Mouse (Mus musculus) liver, embryonic 14.5 days (tissue): ENCODE data around the gene Ndufs2.

ENCODE experiments used
- CTCF ChIP-seq: IDR thresholded peaks from 2 replicates; pipeline ENCODE4 v1.5.1; 2016; ENCODE audit warnings: antibody characterized with exemption, low read depth, control low read depth
- EP300 ChIP-seq: IDR thresholded peaks from 2 replicates; pipeline ENCODE4 v1.6.1; 2016; ENCODE audit warnings: antibody characterized with exemption, low read depth

DNA sequence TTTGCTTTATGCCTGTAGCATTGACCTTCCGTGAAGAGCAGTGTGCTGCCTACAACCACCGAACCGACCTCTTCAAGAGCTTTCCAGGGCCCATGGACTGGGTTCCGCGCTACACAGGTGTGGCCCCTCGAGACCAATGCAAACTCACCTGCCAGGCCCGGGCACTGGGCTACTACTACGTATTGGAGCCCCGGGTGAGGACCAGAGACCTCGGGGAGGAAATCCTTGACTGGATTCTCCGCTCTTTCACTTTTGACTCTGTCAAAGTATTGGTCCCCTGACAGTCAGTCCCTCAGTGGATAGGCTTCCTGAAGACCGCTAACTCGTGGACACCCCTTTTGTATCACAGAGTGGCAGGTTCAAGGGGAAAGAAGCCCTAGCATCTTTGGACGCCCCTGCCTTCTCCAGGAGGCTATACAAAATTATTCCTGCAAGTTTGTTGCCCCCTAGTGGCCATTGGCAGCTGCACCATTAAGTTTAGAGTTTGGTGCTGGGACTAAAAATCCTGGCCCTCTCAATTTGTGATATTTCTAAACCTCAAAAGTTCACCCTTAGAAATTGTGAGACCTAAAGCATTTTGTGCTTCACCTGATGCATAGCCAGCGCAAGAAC lies 5.9 kb upstream of the Ndufs2 start:
- no peak for TF ChIP-seq EP300
- TF ChIP-seq CTCF: peak; percentile 85
